Mouse (Mus musculus) brain, embryonic 14.5 days (tissue): ENCODE measurements around the gene Hddc3.

Experiments
- CTCF ChIP-seq: fragments of 200-500 bp; IDR thresholded peaks from 2 replicates; pipeline ENCODE4 v1.5.1; 2012; ENCODE audit warnings: inconsistent platforms, mild to moderate bottlenecking, moderate library complexity, borderline replicate concordance; ENCODE audit not compliant: insufficient read depth, insufficient read length; ENCODE audit errors: extremely low read depth
- POLR2A ChIP-seq: fragments of 200-500 bp; IDR thresholded peaks from 2 replicates; pipeline ENCODE4 v1.6.1; 2012; ENCODE audit warnings: mild to moderate bottlenecking, inconsistent platforms, borderline replicate concordance; ENCODE audit not compliant: poor library complexity, insufficient read depth, insufficient read length, severe bottlenecking; ENCODE audit errors: extremely low read depth

DNA sequence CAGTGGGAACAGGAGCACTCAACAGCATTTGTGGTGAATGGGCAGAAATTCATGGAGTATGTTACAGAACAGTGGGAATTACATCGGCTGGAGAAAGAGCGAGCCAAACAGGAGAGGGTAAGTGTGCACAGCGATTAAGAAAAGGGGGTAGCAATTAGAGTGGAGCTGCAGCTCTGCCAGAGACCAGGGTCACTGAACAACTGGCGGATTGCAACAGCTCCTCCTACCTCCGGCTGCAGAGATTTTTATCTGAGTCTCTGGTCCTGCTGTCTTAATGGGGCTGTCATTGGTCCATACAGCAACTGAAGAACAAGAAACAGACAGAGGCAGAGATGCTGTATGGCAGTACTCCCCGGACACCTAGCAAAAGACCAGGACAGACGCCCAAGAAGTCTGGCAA is 32.1 kb upstream of the Hddc3 start:
- TF ChIP-seq CTCF (no peak), POLR2A (no peak)
